Mouse (Mus musculus): ENCODE data around the gene Adcy5. TPM values are rescaled to one million over a fixed set of nuclear protein-coding genes. Genes with fewer than 3 reads are reported as not detected.

The Adcy5 gene
- polyA plus RNA-seq, 1 experiment, result 37.7 TPM

DNA sequence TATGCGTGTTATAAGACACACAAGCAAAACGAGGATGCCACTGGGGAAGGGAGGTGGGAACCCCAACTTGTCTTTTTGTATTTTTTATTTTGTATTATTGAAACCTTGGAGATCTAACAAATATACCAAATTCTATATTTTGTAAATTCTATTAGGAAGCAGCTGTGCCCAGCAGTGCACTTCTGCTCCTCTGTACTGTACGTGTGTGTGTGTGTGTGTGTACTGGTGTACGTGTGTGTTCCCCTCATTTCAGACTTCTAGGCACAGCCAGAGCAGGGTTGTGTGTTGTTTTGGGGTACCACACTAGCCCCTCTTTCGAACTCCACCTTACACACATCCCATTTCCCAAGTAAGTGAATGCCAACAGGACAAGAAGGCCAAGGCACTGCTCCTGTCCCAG is 149.7 kb downstream of the Adcy5 start:
- H3K27ac ChIP-seq (ENCODE audit: insufficient read depth, low read length), result no peak overlapping the region
- no peak for TF ChIP-seq POLR2A (IDR thresholded peaks at IDR 0.05; ENCODE audit: borderline replicate concordance, insufficient read depth, low read length)
- no peak for TF ChIP-seq CTCF (IDR thresholded peaks at IDR 0.05; ENCODE audit: borderline replicate concordance, insufficient read depth, low read depth, low read length)
- WGBS, result 87% methylated on average over 5 of the region's 5 CpGs
- no peak for DNase-seq
- no peak overlapping the region for H3K4me3 ChIP-seq (replicated peaks; ENCODE audit: insufficient read depth, low read depth, low read length)
- H3K27me3 ChIP-seq (ENCODE audit: control insufficient read depth, insufficient read depth, low read length), result no peaks in the 10 kb centered on the region
- H3K4me1 ChIP-seq (ENCODE audit: control insufficient read depth, insufficient read depth, low read length), result no peaks in the 10 kb centered on the region

GRCm38 (mm10) chr16:35305226-35305625 is 150.5 kb downstream of the Adcy5 start:
- Histone ChIP-seq H3K4me1 (ENCODE audit: control insufficient read depth, insufficient read depth, low read length) (no peaks in the 10 kb centered on the region), H3K4me3 (replicated peaks; ENCODE audit: insufficient read depth, low read depth, low read length) (no peak overlapping the region), H3K27me3 (ENCODE audit: control insufficient read depth, insufficient read depth, low read length) (no peaks in the 10 kb centered on the region), H3K27ac (ENCODE audit: insufficient read depth, low read length) (no peak overlapping the region)
- DNase-seq, result no peak
- no peak for TF ChIP-seq CTCF (IDR thresholded peaks at IDR 0.05; ENCODE audit: borderline replicate concordance, insufficient read depth, low read depth, low read length)
- no peak for TF ChIP-seq POLR2A (IDR thresholded peaks at IDR 0.05; ENCODE audit: borderline replicate concordance, insufficient read depth, low read length)
- 84% methylated on average over 7 of the region's 7 CpGs for WGBS

DNA sequence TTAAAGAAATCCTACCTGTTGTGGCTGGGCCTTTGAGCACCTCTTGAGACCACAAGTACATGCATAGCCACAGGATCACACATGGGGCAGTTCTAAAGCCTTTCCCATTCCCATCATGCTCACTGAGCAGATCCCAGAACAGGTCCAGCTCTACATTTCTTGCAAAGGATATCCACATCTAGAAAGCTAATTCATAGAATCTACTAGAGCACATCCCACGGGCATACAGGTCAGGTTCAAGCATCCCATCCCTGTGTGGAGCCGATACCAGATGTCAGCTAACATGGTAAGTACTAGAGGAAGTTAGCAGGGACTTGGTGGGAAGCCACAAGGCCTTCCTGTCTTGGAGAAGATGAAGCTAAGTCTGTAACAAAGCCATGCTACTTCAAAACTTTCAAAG is 152.0 kb downstream of the Adcy5 start:
- TF ChIP-seq POLR2A (IDR thresholded peaks at IDR 0.05; ENCODE audit: borderline replicate concordance, insufficient read depth, low read length) (no peak), CTCF (IDR thresholded peaks at IDR 0.05; ENCODE audit: borderline replicate concordance, insufficient read depth, low read depth, low read length) (no peak)
- WGBS, result 86% methylated on average over 2 of the region's 2 CpGs
- H3K27me3 ChIP-seq (ENCODE audit: control insufficient read depth, insufficient read depth, low read length), result no peaks in the 10 kb centered on the region
- no peaks in the 10 kb centered on the region for H3K4me1 ChIP-seq (ENCODE audit: control insufficient read depth, insufficient read depth, low read length)
- no peak for DNase-seq
- H3K4me3 ChIP-seq (replicated peaks; ENCODE audit: insufficient read depth, low read depth, low read length), result no peak overlapping the region
- H3K27ac ChIP-seq (ENCODE audit: insufficient read depth, low read length), result no peak overlapping the region

- Histone ChIP-seq H3K4me1 (ENCODE audit: control insufficient read depth, insufficient read depth, low read length) (no peaks in the 10 kb centered on the region), H3K27ac (ENCODE audit: insufficient read depth, low read length) (no peak overlapping the region), H3K4me3 (replicated peaks; ENCODE audit: insufficient read depth, low read depth, low read length) (no peak overlapping the region), H3K27me3 (ENCODE audit: control insufficient read depth, insufficient read depth, low read length) (no peaks in the 10 kb centered on the region)
- WGBS, result 87% methylated on average over 2 of the region's 2 CpGs
- no peak for DNase-seq
- TF ChIP-seq CTCF (IDR thresholded peaks at IDR 0.05; ENCODE audit: borderline replicate concordance, insufficient read depth, low read depth, low read length) (no peak), POLR2A (IDR thresholded peaks at IDR 0.05; ENCODE audit: borderline replicate concordance, insufficient read depth, low read length) (no peak)
These were observed 152.7 kb downstream of the Adcy5 start for GRCm38 (mm10) chr16:35307331-35307730.

DNA sequence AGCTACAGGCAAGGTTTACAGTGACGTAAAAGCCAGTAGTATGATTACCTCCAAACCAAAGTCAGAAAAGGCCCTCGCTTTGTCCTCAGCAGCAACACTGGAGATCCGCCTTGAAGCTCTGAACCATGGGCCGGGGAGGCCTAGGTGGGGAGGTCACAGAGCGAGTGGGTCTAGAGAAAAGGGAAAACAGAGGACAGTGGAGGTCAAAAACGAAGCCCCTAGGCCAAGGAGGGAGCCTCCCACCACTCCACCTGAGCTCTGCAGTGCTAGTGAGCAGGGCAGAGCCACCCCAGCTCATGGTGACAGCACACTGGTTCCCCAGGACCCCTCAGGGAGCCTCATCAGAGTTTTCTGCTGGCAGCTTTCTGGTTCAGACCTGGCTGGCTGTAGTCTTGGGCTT is 153.3 kb downstream of the Adcy5 start:
- DNase-seq, result no peak
- Histone ChIP-seq H3K27ac (ENCODE audit: insufficient read depth, low read length) (no peak overlapping the region), H3K27me3 (ENCODE audit: control insufficient read depth, insufficient read depth, low read length) (no peaks in the 10 kb centered on the region), H3K4me3 (replicated peaks; ENCODE audit: insufficient read depth, low read depth, low read length) (no peak overlapping the region), H3K4me1 (ENCODE audit: control insufficient read depth, insufficient read depth, low read length) (no peaks in the 10 kb centered on the region)
- 86% methylated on average over 6 of the region's 6 CpGs for WGBS
- TF ChIP-seq CTCF (IDR thresholded peaks at IDR 0.05; ENCODE audit: borderline replicate concordance, insufficient read depth, low read depth, low read length) (no peak), POLR2A (IDR thresholded peaks at IDR 0.05; ENCODE audit: borderline replicate concordance, insufficient read depth, low read length) (no peak)

- 90% methylated on average over 6 of the region's 6 CpGs for WGBS
- no peak overlapping the region for H3K27ac ChIP-seq (ENCODE audit: insufficient read depth, low read length)
These were observed 153.9 kb downstream of the Adcy5 start for GRCm38 (mm10) chr16:35308486-35309143.

DNA sequence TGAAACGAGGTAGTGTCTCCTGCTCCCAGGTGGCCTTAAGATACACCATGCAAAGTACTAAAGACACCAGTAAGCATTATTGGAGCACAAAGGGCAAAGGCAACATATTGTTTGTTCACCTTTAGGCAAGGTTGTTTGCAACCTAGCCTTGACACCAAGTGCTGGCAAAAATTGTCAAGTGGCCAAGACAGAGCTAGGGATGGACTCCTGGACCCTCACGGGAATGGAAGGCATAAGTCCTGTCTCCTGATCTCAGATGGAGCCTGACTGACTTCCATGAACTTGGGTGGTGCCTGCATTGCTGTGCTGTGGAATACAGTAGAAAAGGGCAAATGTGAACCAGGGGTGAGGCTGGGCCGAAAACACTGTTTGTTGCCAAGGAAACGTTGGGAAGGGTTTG is 155.0 kb downstream of the Adcy5 start:
- no peaks in the 10 kb centered on the region for H3K4me1 ChIP-seq (ENCODE audit: control insufficient read depth, insufficient read depth, low read length)
- no peak for DNase-seq
- H3K4me3 ChIP-seq (replicated peaks; ENCODE audit: insufficient read depth, low read depth, low read length), result no peak overlapping the region
- no peaks in the 10 kb centered on the region for H3K27me3 ChIP-seq (ENCODE audit: control insufficient read depth, insufficient read depth, low read length)
- no peak overlapping the region for H3K27ac ChIP-seq (ENCODE audit: insufficient read depth, low read length)
- 80% methylated on average over 4 of the region's 4 CpGs for WGBS
- no peak for TF ChIP-seq POLR2A (IDR thresholded peaks at IDR 0.05; ENCODE audit: borderline replicate concordance, insufficient read depth, low read length)
- TF ChIP-seq CTCF (IDR thresholded peaks at IDR 0.05; ENCODE audit: borderline replicate concordance, insufficient read depth, low read depth, low read length), result no peak

More at GRCm38 (mm10) chr16:35308486-35309143, 153.9 kb downstream of the Adcy5 start:
- Histone ChIP-seq H3K4me3 (replicated peaks; ENCODE audit: insufficient read depth, low read depth, low read length) (no peak overlapping the region), H3K27me3 (ENCODE audit: control insufficient read depth, insufficient read depth, low read length) (no peaks in the 10 kb centered on the region), H3K4me1 (ENCODE audit: control insufficient read depth, insufficient read depth, low read length) (no peaks in the 10 kb centered on the region)
- TF ChIP-seq CTCF (IDR thresholded peaks at IDR 0.05; ENCODE audit: borderline replicate concordance, insufficient read depth, low read depth, low read length), result no peak
- no peak for TF ChIP-seq POLR2A (IDR thresholded peaks at IDR 0.05; ENCODE audit: borderline replicate concordance, insufficient read depth, low read length)
- no peak for DNase-seq

DNA sequence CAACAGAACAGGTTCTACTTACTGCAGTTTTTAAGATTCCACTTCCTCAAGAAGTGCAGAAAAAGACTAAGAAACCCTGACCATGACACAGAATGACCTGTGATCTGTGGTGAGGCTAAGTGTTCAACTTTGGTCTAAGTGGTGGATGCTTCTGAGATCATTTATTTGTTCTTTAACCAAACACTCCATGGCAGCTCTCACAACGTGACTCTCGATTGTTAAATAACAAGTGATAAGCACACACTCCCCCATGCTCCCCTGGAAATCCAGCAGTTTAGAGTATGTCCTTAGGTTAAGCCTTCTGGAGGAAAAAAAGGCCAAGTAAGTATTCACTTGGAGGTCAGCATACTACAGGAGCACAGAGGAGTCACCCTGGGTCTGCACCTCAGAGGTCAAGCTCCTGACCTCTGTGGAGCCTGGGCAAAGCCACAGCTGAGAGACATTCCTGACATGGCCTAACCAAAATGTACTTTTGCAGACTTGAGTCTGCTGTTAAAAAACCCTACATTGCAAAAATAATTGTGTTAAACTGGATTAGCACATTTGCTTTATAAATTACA is 156.0 kb downstream of the Adcy5 start:
- TF ChIP-seq CTCF (IDR thresholded peaks at IDR 0.05; ENCODE audit: borderline replicate concordance, insufficient read depth, low read depth, low read length), result no peak
- no peak for TF ChIP-seq POLR2A (IDR thresholded peaks at IDR 0.05; ENCODE audit: borderline replicate concordance, insufficient read depth, low read length)

More for the DNA sequence above, 156.0 kb downstream of the Adcy5 start:
- 76% methylated on average over 2 of the region's 2 CpGs for WGBS
- no peaks in the 10 kb centered on the region for H3K27me3 ChIP-seq (ENCODE audit: control insufficient read depth, insufficient read depth, low read length)
- H3K4me1 ChIP-seq (ENCODE audit: control insufficient read depth, insufficient read depth, low read length), result no peaks in the 10 kb centered on the region
- H3K27ac ChIP-seq (ENCODE audit: insufficient read depth, low read length), result no peak overlapping the region
- no peak for DNase-seq
- no peak overlapping the region for H3K4me3 ChIP-seq (replicated peaks; ENCODE audit: insufficient read depth, low read depth, low read length)
